Mouse (Mus musculus): Measurements from ENCODE around the gene Gng7.

- no peak for TF ChIP-seq CTCF (IDR thresholded peaks at IDR 0.05; ENCODE audit: low read depth)
- TF ChIP-seq EP300 (IDR thresholded peaks at IDR 0.05; ENCODE audit: low read depth), result no peak
Observed at GRCm38 (mm10) chr10:80951761-80952390, 62.9 kb downstream of the Gng7 start.
